Mouse (Mus musculus): ENCODE measurements around the gene Tsacc. TPM values are rescaled to one million over a fixed set of nuclear protein-coding genes. Genes with fewer than 3 reads are reported as not detected.
A peak's percentile ranks its signal among the peaks of the same experiment; 100 is the strongest.
"Not testable (repeated sequence)": the region's sequence is repeated elsewhere in the genome, so short reads cannot be mapped to it uniquely, and the experiment has no call there.

The Tsacc gene
- 8.9 and 11.3 TPM in 2 replicates for total RNA-seq (2021)
- long read RNA-seq, partial matches to known transcripts = 0 of 3 reads
- long read RNA-seq, other reads (novel, unspliced or antisense) = 2 of 3 reads

- peak; percentile 95 for DNase-seq
These were observed at the start of gene Tsacc, which contains the start of gene Cct3 for GRCm38 (mm10) chr3:88296561-88297318. Gene Tsacc (minus strand): TSS chr3:88296999. Gene Cct3 (plus strand): TSS chr3:88297116.

DNA sequence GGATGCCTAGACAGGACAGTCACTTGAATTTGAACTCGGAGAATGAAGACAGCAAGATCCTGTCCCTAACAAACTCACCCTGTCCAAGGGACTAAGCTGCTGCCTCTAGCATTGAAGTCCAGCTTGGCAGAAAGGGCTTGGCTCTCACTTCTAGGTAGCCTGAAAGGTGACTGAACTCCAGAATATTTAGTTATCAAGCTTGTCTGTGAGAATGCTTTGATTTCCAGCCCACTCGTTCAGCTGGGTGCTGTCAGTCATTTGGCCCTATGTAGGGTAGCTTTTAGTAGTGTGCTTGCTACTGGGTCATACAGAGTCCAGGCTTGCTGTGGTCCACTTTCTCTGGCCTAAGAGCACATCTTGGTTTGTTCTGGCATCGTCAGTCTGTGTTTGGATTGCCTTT lies 42.2 kb upstream of the Tsacc start:
- DNase-seq = no peak

DNA sequence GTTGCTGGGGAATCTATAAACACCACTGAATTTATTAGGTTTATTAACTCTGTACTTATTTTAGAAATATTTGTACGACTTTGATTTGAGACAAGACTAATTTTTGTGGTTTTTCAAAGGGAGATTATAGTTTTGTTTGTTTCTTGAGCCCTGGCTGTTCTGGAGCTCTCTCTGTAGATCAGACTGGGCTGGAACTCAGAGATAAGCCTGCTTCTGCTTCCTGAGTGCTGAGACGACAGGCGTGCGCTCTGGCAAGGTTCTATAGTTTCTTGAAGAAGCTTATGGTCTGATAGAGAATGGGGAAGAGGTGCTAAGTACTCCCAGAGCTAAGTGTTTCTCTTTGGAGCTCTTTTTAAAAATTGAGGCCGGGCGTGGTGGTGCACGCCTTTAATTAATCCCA lies 41.5 kb upstream of the Tsacc start:
- no peak for DNase-seq

DNA sequence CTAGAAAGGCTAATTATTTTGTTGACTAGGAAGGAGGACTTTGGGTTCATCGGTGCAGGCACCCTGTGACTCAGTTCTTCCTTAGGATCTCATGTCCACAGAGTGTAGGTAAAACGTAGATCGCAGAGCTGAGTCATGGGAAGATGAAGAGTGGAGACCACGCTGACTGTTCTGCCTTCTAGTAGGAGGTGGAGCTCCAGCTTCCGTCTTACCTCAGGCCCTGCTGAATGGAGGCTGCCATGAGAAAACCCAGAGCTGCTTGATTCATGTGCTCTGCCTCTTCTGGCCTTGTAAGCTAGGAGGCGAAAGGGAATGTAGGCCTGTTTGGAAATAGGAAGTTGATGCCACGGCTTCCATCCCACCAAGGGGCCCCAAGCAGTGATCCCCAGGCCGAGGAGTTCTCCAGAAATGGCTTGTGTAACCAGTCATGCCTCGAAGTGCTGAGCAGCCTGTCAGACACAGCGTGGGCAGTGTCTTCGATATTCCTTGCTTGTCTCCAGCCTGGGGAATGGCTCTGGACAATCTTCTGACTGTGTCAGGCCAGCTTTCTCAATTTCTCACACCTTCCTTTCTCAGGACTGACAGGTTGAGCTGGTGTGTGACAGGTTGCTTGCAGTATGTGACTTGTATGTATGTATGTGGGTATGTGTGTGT lies 40.7 kb upstream of the Tsacc start:
- no peak for DNase-seq

- DNase-seq = peak; percentile 94
These were observed 39.5 kb upstream of the Tsacc start, which contains the start of the genes Tmem79 and Smg5 for GRCm38 (mm10) chr3:88336058-88337013. Gene Tmem79 (minus strand): TSS chr3:88336148. Gene Smg5 (plus strand): TSS chr3:88336260.

- DNase-seq = peak; percentile 72
These were observed 38.7 kb upstream of the Tsacc start for GRCm38 (mm10) chr3:88335436-88336053.

DNA sequence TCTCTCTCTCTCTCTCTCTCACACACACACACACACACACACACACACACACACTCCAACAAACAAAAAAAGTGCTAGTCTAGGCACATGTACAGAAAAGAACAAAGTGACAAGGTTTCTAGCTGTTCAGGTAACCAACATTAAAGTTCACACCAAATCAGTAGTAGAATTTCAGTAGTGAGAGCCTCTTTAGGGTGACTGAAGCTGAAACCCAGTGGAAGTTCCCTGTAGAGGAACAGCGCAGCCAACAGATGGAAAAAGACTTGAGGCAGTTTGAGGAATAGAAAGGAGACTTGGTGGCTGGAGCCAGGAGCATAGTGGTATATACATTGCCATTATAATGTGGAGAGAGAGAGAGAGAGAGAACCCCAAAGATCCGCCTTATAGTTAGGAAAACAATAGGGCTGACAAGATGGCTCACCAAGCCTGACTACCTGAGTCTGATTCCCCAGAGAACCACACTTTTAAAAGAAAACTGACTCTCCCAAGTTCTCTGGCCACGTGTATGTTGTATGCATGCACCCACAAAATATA lies 38.2 kb upstream of the Tsacc start:
- no peak for DNase-seq

- DNase-seq = no peak
These were observed 37.3 kb upstream of the Tsacc start for GRCm38 (mm10) chr3:88334029-88334658.

GRCm38 (mm10) chr3:88331282-88331681 lies 34.5 kb upstream of the Tsacc start:
- DNase-seq = no peak

DNA sequence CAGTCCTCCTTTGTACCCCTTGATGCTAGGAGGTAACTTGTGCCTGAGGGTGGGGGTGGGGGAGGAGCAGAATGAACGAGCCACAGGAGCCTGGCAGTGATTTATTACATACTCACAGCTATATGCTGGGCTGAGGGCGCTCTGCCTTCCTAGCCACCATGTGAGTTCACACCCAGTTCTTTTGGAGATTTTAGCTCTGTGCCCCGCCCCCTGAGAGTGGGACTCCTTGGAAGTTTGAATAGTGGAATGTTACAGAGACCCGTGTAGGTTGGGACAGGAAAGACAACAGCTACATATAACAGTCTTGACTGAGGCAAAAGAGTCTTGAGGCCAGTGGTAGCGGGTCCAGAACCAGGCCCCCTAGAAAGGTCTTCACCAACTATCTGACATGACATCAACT lies 32.2 kb upstream of the Tsacc start:
- DNase-seq = no peak

GRCm38 (mm10) chr3:88324951-88325405 lies 28.2 kb upstream of the Tsacc start, which contains the start of gene Glmp:
Gene Glmp (plus strand): TSS chr3:88325023.
- DNase-seq = peak; percentile 47

DNA sequence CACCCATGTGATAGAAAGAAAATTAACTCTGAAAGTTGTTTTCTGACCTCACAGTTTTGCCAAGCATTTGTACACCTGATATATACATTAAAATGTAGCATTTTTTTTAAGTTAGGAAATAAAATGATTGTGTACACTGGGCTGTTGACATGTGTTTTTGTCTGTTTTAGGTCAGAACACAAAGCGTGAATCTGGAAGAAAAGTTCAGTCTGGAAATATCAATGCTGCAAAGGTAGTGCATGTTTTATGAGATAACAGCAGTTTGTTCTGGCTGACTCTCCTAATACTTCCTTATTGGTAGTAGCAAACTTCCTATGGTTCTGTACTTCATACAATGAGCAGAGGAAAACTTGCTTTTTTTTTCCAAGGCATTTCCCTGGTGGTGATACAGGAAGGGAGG lies 2.4 kb upstream of the Tsacc start:
- no peak for DNase-seq

DNA sequence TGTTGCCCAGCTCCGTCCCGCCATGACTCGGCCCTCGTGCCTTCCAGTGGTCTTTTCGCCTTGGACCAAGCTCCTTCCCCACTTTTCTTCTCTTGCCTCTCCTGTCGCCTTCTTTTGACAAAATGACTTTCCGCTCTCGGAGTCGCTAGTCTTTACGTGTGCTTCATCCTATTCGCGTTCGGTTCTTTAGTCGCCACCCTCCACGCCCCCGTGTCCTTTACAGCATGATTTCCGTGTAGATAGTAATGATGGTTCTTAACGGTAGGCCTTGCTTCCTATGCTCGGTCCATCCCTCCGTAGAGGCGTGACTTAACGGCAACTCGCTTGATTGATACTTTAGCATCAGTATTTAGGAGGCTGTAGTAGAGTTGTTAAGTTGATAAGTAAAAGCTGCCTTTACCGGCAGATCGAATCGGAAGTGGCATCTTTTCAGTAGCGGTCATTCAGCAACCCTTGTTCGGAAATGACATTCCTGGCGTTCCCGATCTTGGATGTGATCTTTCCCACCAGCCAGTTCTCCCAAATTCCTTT lies 587 bp upstream of the Tsacc start:
- peak; percentile 6 for DNase-seq

DNA sequence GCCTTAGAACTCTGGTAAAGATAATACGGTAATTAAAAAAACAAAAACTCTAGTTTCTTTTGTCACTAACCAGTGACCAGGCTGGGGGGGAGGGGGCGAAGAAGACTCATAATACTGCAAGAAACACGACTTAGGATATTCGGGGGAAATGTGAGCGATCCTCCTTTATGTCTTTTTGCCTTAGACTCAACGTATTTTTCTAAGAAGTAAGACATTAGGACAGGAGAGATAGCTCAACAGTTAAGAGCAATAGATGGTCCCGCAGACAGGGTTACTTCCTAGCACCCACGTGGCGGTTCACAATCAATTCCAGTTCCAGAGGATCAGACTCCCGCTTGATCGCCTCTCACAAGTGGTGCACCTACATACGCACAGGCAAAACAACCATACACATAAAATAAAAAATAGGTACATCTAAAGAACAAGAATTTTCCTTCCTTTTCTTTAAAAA lies 664 bp downstream of the Tsacc start:
- DNase-seq = no peak

DNA sequence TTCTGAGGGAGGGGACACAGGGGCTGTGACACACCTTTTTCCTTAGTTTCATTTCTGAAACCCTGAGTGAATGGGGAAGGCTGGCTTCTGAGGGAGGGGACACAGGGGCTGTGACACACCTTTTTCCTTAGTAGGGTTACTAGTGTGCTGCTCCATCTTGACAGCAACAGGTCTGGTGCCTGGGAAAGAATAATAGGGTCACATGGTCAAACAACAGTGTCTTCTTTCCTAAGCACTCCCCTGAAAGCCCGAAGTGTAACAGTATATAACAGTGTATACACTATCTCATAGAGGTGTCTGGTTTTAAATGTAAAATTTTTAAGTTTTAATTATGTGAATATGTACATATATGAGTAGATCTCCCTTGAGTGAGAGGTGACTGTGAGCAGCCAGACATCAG lies 1.5 kb downstream of the Tsacc start:
- not testable (repeated sequence) for DNase-seq

DNA sequence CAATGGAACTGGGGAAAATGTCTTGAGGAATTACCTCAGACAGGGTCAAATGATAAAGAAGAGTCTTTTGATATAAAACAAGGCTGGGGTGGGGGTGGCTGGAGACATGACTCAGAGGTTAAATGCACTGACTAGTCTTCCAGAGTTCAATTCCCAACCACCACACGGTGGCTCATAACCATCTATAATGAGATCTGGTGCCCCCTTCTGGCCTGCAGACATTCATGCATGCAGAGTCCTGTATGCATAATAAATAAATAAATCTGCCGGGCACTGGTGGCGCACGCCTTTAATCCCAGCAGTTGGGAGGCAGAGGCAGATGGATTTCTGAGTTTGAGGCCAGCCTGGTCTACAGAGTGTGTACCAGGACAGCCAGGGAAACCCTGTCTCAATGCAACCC lies 4.8 kb downstream of the Tsacc start:
- DNase-seq = peak; percentile 19

- not testable (repeated sequence) for DNase-seq
These were observed 8.6 kb downstream of the Tsacc start for GRCm38 (mm10) chr3:88288133-88288713.

- DNase-seq = no peak
These were observed 9.7 kb downstream of the Tsacc start, which contains the start of gene Gm38392 for GRCm38 (mm10) chr3:88287110-88287509. Gene Gm38392 (minus strand): TSS chr3:88287210.

DNA sequence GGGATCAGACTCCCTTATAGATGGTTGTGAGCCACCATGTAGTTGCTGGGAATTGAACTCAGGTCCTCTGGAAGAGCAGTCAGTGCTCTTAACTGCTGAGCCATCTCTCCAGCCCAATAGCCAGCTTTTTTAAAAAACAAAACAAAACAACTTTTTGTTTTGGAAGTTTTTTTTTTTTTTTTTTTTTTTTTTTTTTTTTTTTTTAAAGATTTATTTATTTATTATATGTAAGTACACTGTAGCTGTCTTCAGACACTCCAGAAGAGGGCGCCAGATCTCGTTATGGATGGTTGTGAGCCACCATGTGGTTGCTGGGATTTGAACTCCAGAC lies 11.3 kb downstream of the Tsacc start:
- DNase-seq = not testable (repeated sequence)

Measured in adrenal gland, postnatal 25 days (tissue).